Mouse (Mus musculus): ENCODE data around the gene Parp12. TPM values are rescaled to one million over a fixed set of nuclear protein-coding genes. Genes with fewer than 3 reads are reported as not detected.
A peak's percentile ranks its signal among the peaks of the same experiment; 100 is the strongest.

The Parp12 gene
- total and polyA plus RNA-seq, 2 experiments from 2014 or later = 3.1 to 4.2 TPM

- Histone ChIP-seq H3K27me3 (ENCODE audit: insufficient read depth, low read length) (no peaks in the 10 kb centered on the region), H3K9ac (replicated peaks; ENCODE audit: low read length, poor library complexity, severe bottlenecking) (no peak overlapping the region), H3K36me3 (ENCODE audit: insufficient read depth, low read length) (no peaks in the 10 kb centered on the region), H3K4me1 (ENCODE audit: insufficient read depth, low read length) (no peaks in the 10 kb centered on the region), H3K4me2 (ENCODE audit: low read depth, low read length, poor library complexity, severe bottlenecking) (no peak overlapping the region), H3K9me3 (ENCODE audit: low read length) (no peaks in the 10 kb centered on the region), H3K27ac (ENCODE audit: low read depth, low read length) (no peak overlapping the region), H3K4me3 (ENCODE audit: low read depth, low read length) (no peak overlapping the region)
- TF ChIP-seq CTCF (IDR thresholded peaks at IDR 0.05) = peak; percentile 45
- no peak for ATAC-seq (ENCODE audit: low FRiP score)
- DNase-seq (ENCODE audit: low spot score) = no peak
- whole genome bisulfite sequencing = 59% methylated on average over 2 of the region's 2 CpGs
These were observed 11.3 kb downstream of the Parp12 start for GRCm38 (mm10) chr6:39106812-39107211.

DNA sequence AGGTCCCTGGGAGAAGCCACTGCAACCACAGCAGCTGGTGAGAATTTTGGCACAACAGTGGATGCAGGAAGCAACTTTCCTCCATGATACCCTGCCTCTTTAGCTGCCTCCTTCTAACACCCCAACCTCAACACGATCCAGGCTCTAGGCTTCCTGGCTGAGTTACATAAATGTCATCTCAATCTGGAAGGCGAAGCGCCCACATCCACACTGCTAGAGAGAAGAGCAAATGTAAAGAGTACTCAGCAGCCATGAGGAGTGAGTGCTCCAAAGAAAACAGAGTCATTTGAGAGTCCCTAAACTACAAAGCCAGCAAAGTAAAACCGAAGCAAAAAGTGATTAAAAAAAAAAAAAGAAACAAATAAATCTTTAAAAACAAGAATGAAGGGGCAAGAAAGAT is 13.5 kb downstream of the Parp12 start:
- 86% methylated on average over 4 of the region's 4 CpGs for WGBS
- H3K4me3 ChIP-seq (ENCODE audit: low read depth, low read length) = no peak overlapping the region
- no peaks in the 10 kb centered on the region for H3K36me3 ChIP-seq (ENCODE audit: insufficient read depth, low read length)

DNA sequence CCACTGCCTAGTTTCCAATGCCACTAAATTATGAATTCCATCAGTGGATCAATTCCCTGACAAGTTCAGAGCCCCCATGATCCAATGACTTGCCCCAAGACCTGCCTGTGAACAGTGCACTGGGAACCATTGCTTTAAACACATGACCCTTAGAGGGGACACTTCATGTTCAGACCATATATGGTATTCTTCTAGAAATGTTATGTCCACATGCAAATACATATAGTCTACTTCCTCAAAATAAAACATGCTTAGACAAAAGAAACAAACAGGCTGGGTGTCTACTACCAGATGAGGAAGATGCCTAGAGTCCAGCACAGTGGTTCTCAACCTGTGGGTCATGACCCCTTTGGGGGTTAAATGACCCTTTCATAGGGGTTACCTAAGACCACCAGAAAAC is 41.7 kb downstream of the Parp12 start:
- Histone ChIP-seq H3K4me2 (ENCODE audit: low read depth, low read length, poor library complexity, severe bottlenecking) (no peak overlapping the region), H3K9me3 (ENCODE audit: low read length) (no peaks in the 10 kb centered on the region), H3K27me3 (ENCODE audit: insufficient read depth, low read length) (no peaks in the 10 kb centered on the region), H3K4me1 (ENCODE audit: insufficient read depth, low read length) (no peaks in the 10 kb centered on the region), H3K4me3 (ENCODE audit: low read depth, low read length) (no peak overlapping the region), H3K27ac (ENCODE audit: low read depth, low read length) (no peak overlapping the region), H3K9ac (replicated peaks; ENCODE audit: low read length, poor library complexity, severe bottlenecking) (no peak overlapping the region), H3K36me3 (ENCODE audit: insufficient read depth, low read length) (no peaks in the 10 kb centered on the region)
- no peak for DNase-seq (ENCODE audit: low spot score)
- ATAC-seq (ENCODE audit: low FRiP score) = no peak
- no peak for TF ChIP-seq CTCF (IDR thresholded peaks at IDR 0.05)

More for the DNA sequence above, 13.5 kb downstream of the Parp12 start:
- H3K4me2 ChIP-seq (ENCODE audit: low read depth, low read length, poor library complexity, severe bottlenecking) = no peak overlapping the region
- no peak overlapping the region for H3K27ac ChIP-seq (ENCODE audit: low read depth, low read length)
- DNase-seq (ENCODE audit: low spot score) (no peak), ATAC-seq (ENCODE audit: low FRiP score) (no peak)
- no peaks in the 10 kb centered on the region for H3K4me1 ChIP-seq (ENCODE audit: insufficient read depth, low read length)
- H3K9me3 ChIP-seq (ENCODE audit: low read length) = no peaks in the 10 kb centered on the region
- TF ChIP-seq CTCF (IDR thresholded peaks at IDR 0.05) = no peak
- no peak overlapping the region for H3K9ac ChIP-seq (replicated peaks; ENCODE audit: low read length, poor library complexity, severe bottlenecking)
- H3K27me3 ChIP-seq (ENCODE audit: insufficient read depth, low read length) = no peaks in the 10 kb centered on the region

- H3K4me1 ChIP-seq (ENCODE audit: insufficient read depth, low read length) = no peaks in the 10 kb centered on the region
- H3K27ac ChIP-seq (ENCODE audit: low read depth, low read length) = no peak overlapping the region
- DNase-seq (ENCODE audit: low spot score) (no peak), ATAC-seq (ENCODE audit: low FRiP score) (no peak)
- no peaks in the 10 kb centered on the region for H3K9me3 ChIP-seq (ENCODE audit: low read length)
- H3K36me3 ChIP-seq (ENCODE audit: insufficient read depth, low read length) = no peaks in the 10 kb centered on the region
- no peaks in the 10 kb centered on the region for H3K27me3 ChIP-seq (ENCODE audit: insufficient read depth, low read length)
- no peak overlapping the region for H3K9ac ChIP-seq (replicated peaks; ENCODE audit: low read length, poor library complexity, severe bottlenecking)
- no peak overlapping the region for H3K4me2 ChIP-seq (ENCODE audit: low read depth, low read length, poor library complexity, severe bottlenecking)
- no peak overlapping the region for H3K4me3 ChIP-seq (ENCODE audit: low read depth, low read length)
- TF ChIP-seq CTCF (IDR thresholded peaks at IDR 0.05) = no peak
These were observed 44.0 kb downstream of the Parp12 start for GRCm38 (mm10) chr6:39074186-39074585.

GRCm38 (mm10) chr6:39072664-39073063 is 45.5 kb downstream of the Parp12 start:
- DNase-seq (ENCODE audit: low spot score) = no peak
- Histone ChIP-seq H3K4me3 (ENCODE audit: low read depth, low read length) (no peak overlapping the region), H3K4me2 (ENCODE audit: low read depth, low read length, poor library complexity, severe bottlenecking) (no peak overlapping the region), H3K9me3 (ENCODE audit: low read length) (no peaks in the 10 kb centered on the region), H3K27ac (ENCODE audit: low read depth, low read length) (no peak overlapping the region), H3K9ac (replicated peaks; ENCODE audit: low read length, poor library complexity, severe bottlenecking) (no peak overlapping the region), H3K27me3 (ENCODE audit: insufficient read depth, low read length) (no peaks in the 10 kb centered on the region), H3K4me1 (ENCODE audit: insufficient read depth, low read length) (no peaks in the 10 kb centered on the region), H3K36me3 (ENCODE audit: insufficient read depth, low read length) (no peaks in the 10 kb centered on the region)
- peak; percentile 31 for TF ChIP-seq CTCF (IDR thresholded peaks at IDR 0.05)
- WGBS = 49% methylated on average over 5 of the region's 5 CpGs
- no peak for ATAC-seq (ENCODE audit: low FRiP score)

GRCm38 (mm10) chr6:39066935-39067578 is 51.1 kb downstream of the Parp12 start:
- DNase-seq (ENCODE audit: low spot score) = peak; percentile 91
- 44% methylated on average over 12 of the region's 12 CpGs for WGBS
- Histone ChIP-seq H3K27ac (ENCODE audit: low read depth, low read length) (no peak overlapping the region), H3K36me3 (ENCODE audit: insufficient read depth, low read length) (no peaks in the 10 kb centered on the region), H3K9ac (replicated peaks; ENCODE audit: low read length, poor library complexity, severe bottlenecking) (no peak overlapping the region), H3K27me3 (ENCODE audit: insufficient read depth, low read length) (no peaks in the 10 kb centered on the region), H3K4me1 (ENCODE audit: insufficient read depth, low read length) (no peaks in the 10 kb centered on the region), H3K4me2 (ENCODE audit: low read depth, low read length, poor library complexity, severe bottlenecking) (no peak overlapping the region), H3K9me3 (ENCODE audit: low read length) (no peaks in the 10 kb centered on the region), H3K4me3 (ENCODE audit: low read depth, low read length) (no peak overlapping the region)
- peak; percentile 98 for TF ChIP-seq CTCF (IDR thresholded peaks at IDR 0.05)
- peak; percentile 73 for ATAC-seq (ENCODE audit: low FRiP score)

Data from midbrain, postnatal 0 days (tissue).